Mouse (Mus musculus): ENCODE data around the gene Sel1l.

DNA sequence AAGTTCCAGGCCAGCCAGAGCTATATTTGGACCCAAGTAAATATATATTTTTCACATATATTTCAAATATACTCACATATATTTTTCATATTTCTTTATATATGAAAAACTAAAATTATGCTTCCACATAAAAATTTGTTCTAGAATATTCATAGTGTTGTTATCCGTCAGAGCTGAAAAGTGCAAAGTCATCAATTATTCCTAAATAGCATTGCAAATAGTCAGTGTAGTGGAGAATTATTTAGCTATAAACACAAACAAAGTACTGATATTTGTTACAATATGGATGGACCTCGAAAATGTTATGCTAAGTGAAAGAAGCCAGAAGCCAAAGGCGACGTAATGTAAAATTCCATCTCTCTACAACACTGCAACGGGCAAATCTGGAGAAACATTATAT, 67.5 kb downstream of the Sel1l start:
- TF ChIP-seq CTCF (conservative IDR thresholded peaks at IDR 0.05; ENCODE audit: low read length): no peak
- no peak for TF ChIP-seq NANOG (IDR thresholded peaks at IDR 0.05; ENCODE audit: borderline replicate concordance, low read length)
